15 mouse cellular contexts compared by ENCODE assay signal in genomic region chr3:105760063-105760462, GRCm38 (mm10). TPM values are rescaled to one million over a fixed set of nuclear protein-coding genes. Genes with fewer than 3 reads are reported as not detected.
"Had no signal": no experiment of that assay in that cellular context is flagged by ENCODE, and none has a peak within 500 bp of the region (broad histone marks: within the 10 kb centered on the region; RNA-seq: fewer than 3 reads in every experiment).

No protein-coding gene starts in this region.

- H3K27me3 ChIP-seq: midbrain, embryonic 12.5 days; midbrain, embryonic 15.5 days; neural tube, embryonic 12.5 days; stomach, embryonic 15.5 days had no signal

- ATAC-seq: midbrain, embryonic 15.5 days had no signal

- H3K9me3 ChIP-seq: midbrain, embryonic 12.5 days; midbrain, embryonic 15.5 days; neural tube, embryonic 12.5 days; stomach, embryonic 15.5 days had no signal

- H3K4me3 ChIP-seq: midbrain, embryonic 12.5 days; midbrain, embryonic 15.5 days; neural tube, embryonic 12.5 days; stomach, embryonic 15.5 days had no signal

- H3K36me3 ChIP-seq: midbrain, embryonic 12.5 days; midbrain, embryonic 15.5 days; neural tube, embryonic 12.5 days; stomach, embryonic 15.5 days had no signal

- H3K4me1 ChIP-seq: neural tube, embryonic 12.5 days had no signal

- H3K27ac ChIP-seq: liver, embryonic 14.5 days; midbrain, embryonic 12.5 days; midbrain, embryonic 15.5 days; neural tube, embryonic 12.5 days; stomach, embryonic 15.5 days; stomach, postnatal 0 days had no signal

- DNase-seq: lung, adult 18-20 months; lung, embryonic 14.5 days; lung, postnatal 10 days; lung, postnatal 4 days; right cerebral cortex, postnatal 14 days; thymus, adult 2 months; thymus, postnatal 25 days; thymus, postnatal 4 days had no signal

- H3K9ac ChIP-seq: liver, embryonic 14.5 days; lung, embryonic 14.5 days; midbrain, embryonic 12.5 days; midbrain, embryonic 15.5 days; neural tube, embryonic 12.5 days; stomach, embryonic 15.5 days had no signal

RNA-seq across cellular contexts. Expression of gene Inka2, which starts 55.7 kb away (rescaled TPM):
- total RNA-seq: monocyte, adult 5-6 weeks had no signal
